Mouse (Mus musculus): ENCODE data around the gene Gm7697. TPM values are rescaled to one million over a fixed set of nuclear protein-coding genes. Genes with fewer than 3 reads are reported as not detected.
"Not testable (repeated sequence)": the region's sequence is repeated elsewhere in the genome, so short reads cannot be mapped to it uniquely, and the experiment has no call there.

Gm7697 gene
- polyA plus RNA-seq, 1 experiment from 2014 or later: not detected

DNA sequence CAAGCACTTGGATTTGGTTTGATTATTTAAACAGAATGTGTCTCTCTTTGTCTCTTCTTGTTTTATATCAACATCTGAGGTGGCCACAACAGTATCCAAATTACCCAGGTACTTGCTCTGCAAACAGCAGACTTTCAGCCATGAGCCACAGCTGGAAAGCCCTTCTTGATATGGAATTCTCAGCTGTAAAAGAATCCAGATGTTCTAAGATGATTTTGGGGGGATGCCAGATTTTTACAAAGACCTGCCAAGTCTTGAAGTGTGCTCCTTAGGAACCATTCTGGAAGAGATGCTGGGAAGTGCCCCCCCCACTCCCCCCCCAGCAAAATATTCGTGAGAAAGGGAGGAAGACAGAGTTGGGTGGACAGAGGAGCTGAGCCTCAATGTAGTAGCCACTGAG lies 17.6 kb upstream of the Gm7697 start:
- H3K27me3 ChIP-seq (ENCODE audit: control insufficient read depth, insufficient read depth, low read length); H3K9ac ChIP-seq (ENCODE audit: low read depth, low read length); H3K4me2 ChIP-seq; H3K4me1 ChIP-seq (ENCODE audit: control insufficient read depth, insufficient read depth, low read length); H3K36me3 ChIP-seq (ENCODE audit: control insufficient read depth, insufficient read depth, low read length); ATAC-seq (replicated peaks; ENCODE audit: insufficient number of reproducible peaks, low FRiP score, low TSS enrichment); H3K9me3 ChIP-seq (replicated peaks; ENCODE audit: control insufficient read depth, low read length); H3K27ac ChIP-seq (ENCODE audit: low read depth, low read length); H3K4me3 ChIP-seq (ENCODE audit: low read depth, low read length): not testable (repeated sequence)
- WGBS (ENCODE audit: insufficient replicate concordance): 50% methylated on average over 1 of the region's 1 CpGs

- H3K4me1 ChIP-seq (ENCODE audit: control insufficient read depth, insufficient read depth, low read length); H3K9ac ChIP-seq (ENCODE audit: low read depth, low read length); H3K27ac ChIP-seq (ENCODE audit: low read depth, low read length); ATAC-seq (replicated peaks; ENCODE audit: insufficient number of reproducible peaks, low FRiP score, low TSS enrichment); H3K4me2 ChIP-seq; H3K27me3 ChIP-seq (ENCODE audit: control insufficient read depth, insufficient read depth, low read length); H3K9me3 ChIP-seq (replicated peaks; ENCODE audit: control insufficient read depth, low read length); H3K4me3 ChIP-seq (ENCODE audit: low read depth, low read length); H3K36me3 ChIP-seq (ENCODE audit: control insufficient read depth, insufficient read depth, low read length): not testable (repeated sequence)
- WGBS (ENCODE audit: insufficient replicate concordance): 83% methylated on average over 2 of the region's 3 CpGs
Observed at GRCm38 (mm10) chr8:69474946-69475345, 47.8 kb downstream of the Gm7697 start.

- not testable (repeated sequence) for H3K9ac ChIP-seq (ENCODE audit: low read depth, low read length); H3K4me3 ChIP-seq (ENCODE audit: low read depth, low read length); H3K9me3 ChIP-seq (replicated peaks; ENCODE audit: control insufficient read depth, low read length); H3K27me3 ChIP-seq (ENCODE audit: control insufficient read depth, insufficient read depth, low read length); H3K27ac ChIP-seq (ENCODE audit: low read depth, low read length); H3K4me1 ChIP-seq (ENCODE audit: control insufficient read depth, insufficient read depth, low read length); ATAC-seq (replicated peaks; ENCODE audit: insufficient number of reproducible peaks, low FRiP score, low TSS enrichment); H3K4me2 ChIP-seq; H3K36me3 ChIP-seq (ENCODE audit: control insufficient read depth, insufficient read depth, low read length)
- WGBS (ENCODE audit: insufficient replicate concordance): 73% methylated on average over 1 of the region's 3 CpGs
Observed at GRCm38 (mm10) chr8:69453465-69453864, 69.3 kb downstream of the Gm7697 start, which contains the start of gene Gm9495. TSS of gene Gm9495 (minus strand) at chr8:69453565.

Other genes starting within 250 kb of the Gm7697 start
- gene Gm9495, start 69.4 kb downstream of the Gm7697 start, polyA plus RNA-seq (2014; fragmentation: Nextera tagmentation; extraction: Ambion mirVana): not detected in 2 replicates
- 13.8 and 17.2 TPM in 2 replicates for gene Zfp868, start 102.6 kb upstream of the Gm7697 start, polyA plus RNA-seq (2014; fragmentation: Nextera tagmentation; extraction: Ambion mirVana)
- gene Zfp964, start 131.5 kb upstream of the Gm7697 start, polyA plus RNA-seq (2014; fragmentation: Nextera tagmentation; extraction: Ambion mirVana): 1.4 and 1.6 TPM in 2 replicates
- 18.9 and 23.2 TPM in 2 replicates for gene Zfp869, start 187.7 kb upstream of the Gm7697 start, polyA plus RNA-seq (2014; fragmentation: Nextera tagmentation; extraction: Ambion mirVana)
- gene Zfp963, start 227.0 kb upstream of the Gm7697 start, polyA plus RNA-seq (2014; fragmentation: Nextera tagmentation; extraction: Ambion mirVana): 3.6 and 4.0 TPM in 2 replicates